Mouse (Mus musculus): Measurements from ENCODE around the gene Olfr113. TPM values are rescaled to one million over a fixed set of nuclear protein-coding genes. Genes with fewer than 3 reads are reported as not detected.
"Not testable (repeated sequence)": the region's sequence is repeated elsewhere in the genome, so short reads cannot be mapped to it uniquely, and the experiment has no call there.

The Olfr113 gene
- polyA plus RNA-seq (2014; fragmentation: Nextera tagmentation; extraction: Ambion mirVana) = not detected in 2 replicates

DNA sequence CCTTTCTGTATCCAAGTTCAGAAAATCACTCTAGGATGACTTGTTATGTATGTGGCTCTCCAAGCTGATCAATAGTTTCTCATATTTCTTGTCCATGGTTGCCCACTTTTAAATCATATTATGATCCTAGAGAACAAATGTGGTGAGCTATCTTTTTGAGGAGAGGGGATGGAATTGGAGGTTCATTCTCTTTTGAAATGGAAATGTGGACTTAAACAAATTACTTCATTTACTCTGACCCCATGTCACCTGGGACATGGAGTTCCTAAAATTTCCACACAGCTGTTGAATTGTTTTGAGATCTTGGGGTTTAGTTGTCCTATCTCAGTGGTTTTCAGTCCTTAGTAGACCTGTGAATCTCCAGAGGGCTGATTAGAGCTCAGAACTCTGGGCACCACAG, at the start of gene Olfr113:
TSS of gene Olfr113 (minus strand) at position 101 of the 400 bp plus-strand sequence.
- Histone ChIP-seq H3K4me2 (replicated peaks; ENCODE audit: low read depth, low read length) (no peak within 1 kb of the TSS), H3K27ac (ENCODE audit: low read length) (no peak within 1 kb of the TSS), H3K4me3 (ENCODE audit: low read depth, low read length) (no peak within 1 kb of the TSS), H3K9me3 (ENCODE audit: control insufficient read depth, low read depth, low read length) (no peaks in the 10 kb centered on the region), H3K36me3 (ENCODE audit: control insufficient read depth, insufficient read depth, low read length) (no peaks in the 10 kb centered on the region), H3K4me1 (ENCODE audit: control insufficient read depth, insufficient read depth, low read length) (no peaks in the 10 kb centered on the region), H3K27me3 (ENCODE audit: control insufficient read depth, insufficient read depth, low read length) (no peaks in the 10 kb centered on the region), H3K9ac (replicated peaks; ENCODE audit: low read depth, low read length) (no peak within 1 kb of the TSS)
- no peak for ATAC-seq (ENCODE audit: insufficient number of reproducible peaks, insufficient read depth, low FRiP score, low read depth)

DNA sequence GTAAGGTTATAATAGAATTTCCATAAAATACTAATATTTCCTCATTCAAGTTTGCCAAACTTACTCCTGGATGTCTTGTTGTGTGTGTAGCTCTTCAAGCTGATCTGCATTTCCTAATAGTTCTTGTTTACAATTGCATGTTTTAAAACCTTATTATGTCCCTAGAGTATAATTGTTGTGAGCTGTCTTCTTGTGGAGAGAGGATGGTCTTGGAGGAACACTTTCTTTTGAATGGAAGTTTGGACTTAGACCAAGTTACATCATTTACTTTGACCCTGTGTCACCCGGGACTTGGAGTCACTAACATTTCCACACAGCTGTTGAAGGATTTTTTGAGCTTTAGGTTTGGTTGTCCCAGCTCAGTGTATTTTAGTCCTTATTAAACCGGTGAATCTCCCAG, 49.5 kb upstream of the Olfr113 start, which contains the start of the genes Olfr115 and Olfr116:
TSS of gene Olfr115 (minus strand) at position 101 of the 400 bp plus-strand sequence.
TSS of gene Olfr116 (minus strand) at position 191 of the 400 bp plus-strand sequence.
- no peaks in the 10 kb centered on the region for H3K27me3 ChIP-seq (ENCODE audit: control insufficient read depth, insufficient read depth, low read length)
- ATAC-seq (ENCODE audit: insufficient number of reproducible peaks, insufficient read depth, low FRiP score, low read depth) = no peak
- H3K9me3 ChIP-seq (ENCODE audit: control insufficient read depth, low read depth, low read length) = no peaks in the 10 kb centered on the region; the same call in 1 of the 2 replicates
- 74% methylated on average over 2 of the region's 2 CpGs for WGBS
- H3K4me1 ChIP-seq (ENCODE audit: control insufficient read depth, insufficient read depth, low read length) = no peaks in the 10 kb centered on the region
- no peaks in the 10 kb centered on the region for H3K36me3 ChIP-seq (ENCODE audit: control insufficient read depth, insufficient read depth, low read length)
- H3K9ac ChIP-seq (replicated peaks; ENCODE audit: low read depth, low read length) = no peak within 1 kb of the TSS
- no peak within 1 kb of the TSS for H3K4me2 ChIP-seq (replicated peaks; ENCODE audit: low read depth, low read length)
- H3K4me3 ChIP-seq (ENCODE audit: low read depth, low read length) = no peak within 1 kb of the TSS
- no peak within 1 kb of the TSS for H3K27ac ChIP-seq (ENCODE audit: low read length)

DNA sequence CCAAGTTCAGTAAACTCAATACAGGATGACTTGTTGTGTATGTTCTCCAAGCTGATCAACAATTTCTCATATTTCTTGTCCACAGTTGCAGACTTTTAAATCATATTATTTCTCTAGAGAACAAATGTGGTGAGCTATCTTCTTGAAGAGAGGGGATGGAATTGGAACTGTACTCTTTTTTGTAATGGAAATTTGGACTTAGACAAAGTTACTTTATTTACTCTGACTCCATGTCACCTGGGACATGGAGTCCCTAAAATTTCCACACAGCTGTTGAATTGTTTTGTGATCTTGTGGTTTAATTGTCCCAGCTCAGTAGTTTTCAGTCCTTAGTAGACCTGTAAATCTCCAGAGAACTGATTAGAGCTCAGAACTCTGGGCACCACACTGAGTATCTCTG, 15.2 kb upstream of the Olfr113 start, which contains the start of gene Olfr114:
TSS of gene Olfr114 (minus strand) at position 101 of the 400 bp plus-strand sequence.
- ATAC-seq (ENCODE audit: insufficient number of reproducible peaks, insufficient read depth, low FRiP score, low read depth) = no peak

DNA sequence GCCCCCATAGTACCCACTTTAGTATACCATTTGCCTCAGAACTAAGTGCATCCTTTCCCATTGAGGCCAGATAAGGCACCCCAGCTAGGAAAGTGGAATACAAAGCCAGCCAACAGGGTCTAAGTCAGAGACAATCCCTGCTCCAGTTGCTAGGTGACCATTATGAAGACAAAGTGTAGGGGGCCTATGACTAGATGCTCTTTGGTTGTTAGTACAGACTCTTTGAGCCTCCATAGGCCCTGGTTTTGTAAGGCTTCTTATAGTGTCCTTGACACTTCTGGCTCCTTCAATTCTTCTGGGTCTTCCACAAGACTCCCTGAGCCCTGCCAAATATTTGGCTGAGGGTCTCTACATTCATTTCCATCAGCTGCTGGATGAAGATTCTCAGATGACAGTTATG, 8.1 kb downstream of the Olfr113 start, which contains the start of gene Olfr112:
TSS of gene Olfr112 (minus strand) at position 101 of the 400 bp plus-strand sequence.
- ATAC-seq (ENCODE audit: insufficient number of reproducible peaks, insufficient read depth, low FRiP score, low read depth) = no peak
- H3K36me3 ChIP-seq (ENCODE audit: control insufficient read depth, insufficient read depth, low read length) = no peaks in the 10 kb centered on the region
- H3K4me2 ChIP-seq (replicated peaks; ENCODE audit: low read depth, low read length) = no peak within 1 kb of the TSS
- H3K27ac ChIP-seq (ENCODE audit: low read length) = no peak within 1 kb of the TSS
- no peaks in the 10 kb centered on the region for H3K9me3 ChIP-seq (ENCODE audit: control insufficient read depth, low read depth, low read length)
- H3K4me1 ChIP-seq (ENCODE audit: control insufficient read depth, insufficient read depth, low read length) = no peaks in the 10 kb centered on the region
- no peak within 1 kb of the TSS for H3K4me3 ChIP-seq (ENCODE audit: low read depth, low read length)
- H3K27me3 ChIP-seq (ENCODE audit: control insufficient read depth, insufficient read depth, low read length) = no peaks in the 10 kb centered on the region
- H3K9ac ChIP-seq (replicated peaks; ENCODE audit: low read depth, low read length) = no peak within 1 kb of the TSS

More for the DNA sequence above, 15.2 kb upstream of the Olfr113 start, which contains the start of gene Olfr114:
- no peak within 1 kb of the TSS for H3K27ac ChIP-seq (ENCODE audit: low read length)
- H3K4me1 ChIP-seq (ENCODE audit: control insufficient read depth, insufficient read depth, low read length) = no peaks in the 10 kb centered on the region
- no peak within 1 kb of the TSS for H3K9ac ChIP-seq (replicated peaks; ENCODE audit: low read depth, low read length)
- H3K9me3 ChIP-seq (ENCODE audit: control insufficient read depth, low read depth, low read length) = no peaks in the 10 kb centered on the region
- no peak within 1 kb of the TSS for H3K4me2 ChIP-seq (replicated peaks; ENCODE audit: low read depth, low read length)
- no peak within 1 kb of the TSS for H3K4me3 ChIP-seq (ENCODE audit: low read depth, low read length)
- no peaks in the 10 kb centered on the region for H3K27me3 ChIP-seq (ENCODE audit: control insufficient read depth, insufficient read depth, low read length)
- no peaks in the 10 kb centered on the region for H3K36me3 ChIP-seq (ENCODE audit: control insufficient read depth, insufficient read depth, low read length)

DNA sequence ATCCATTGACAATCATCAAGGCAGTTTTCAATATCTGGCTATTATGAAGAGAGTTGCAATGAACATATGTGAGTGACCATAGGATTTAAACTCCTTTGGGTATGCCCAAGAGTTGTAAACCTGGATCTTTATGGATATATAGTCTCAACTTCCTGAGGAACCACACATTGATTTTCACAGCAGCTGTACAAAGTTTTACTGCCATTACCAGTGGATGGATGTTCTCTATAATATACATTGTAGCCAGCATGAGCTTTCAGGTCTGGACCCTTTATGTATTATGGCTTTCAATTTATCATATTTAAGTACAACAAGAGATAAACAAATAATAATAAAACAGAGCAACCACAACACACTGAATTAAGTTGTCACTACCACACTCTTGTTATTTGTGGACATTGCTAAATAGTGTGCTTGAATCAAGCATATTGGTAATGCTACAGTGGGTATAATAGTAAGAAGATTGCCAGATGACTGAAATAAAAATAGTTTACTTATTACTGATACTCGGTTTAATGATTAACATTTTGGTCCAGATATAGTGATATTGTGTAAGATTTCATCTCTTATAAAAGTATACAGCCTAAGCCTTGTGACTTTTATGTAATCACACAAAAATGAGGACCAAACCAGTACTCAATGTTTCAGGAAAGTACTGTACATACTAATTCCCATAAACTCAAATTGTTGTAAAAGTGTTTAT, 18.4 kb downstream of the Olfr113 start:
- ATAC-seq (ENCODE audit: insufficient number of reproducible peaks, insufficient read depth, low FRiP score, low read depth) = no peak
- H3K4me3 ChIP-seq (ENCODE audit: low read depth, low read length) = no peak overlapping the region
- no peaks in the 10 kb centered on the region for H3K4me1 ChIP-seq (ENCODE audit: control insufficient read depth, insufficient read depth, low read length)
- H3K27ac ChIP-seq (ENCODE audit: low read length) = no peak overlapping the region
- no peaks in the 10 kb centered on the region for H3K9me3 ChIP-seq (ENCODE audit: control insufficient read depth, low read depth, low read length)
- 57% methylated on average over 1 of the region's 1 CpGs for WGBS
- H3K36me3 ChIP-seq (ENCODE audit: control insufficient read depth, insufficient read depth, low read length) = no peaks in the 10 kb centered on the region
- no peaks in the 10 kb centered on the region for H3K27me3 ChIP-seq (ENCODE audit: control insufficient read depth, insufficient read depth, low read length)
- H3K9ac ChIP-seq (replicated peaks; ENCODE audit: low read depth, low read length) = no peak overlapping the region
- H3K4me2 ChIP-seq (replicated peaks; ENCODE audit: low read depth, low read length) = no peak overlapping the region

DNA sequence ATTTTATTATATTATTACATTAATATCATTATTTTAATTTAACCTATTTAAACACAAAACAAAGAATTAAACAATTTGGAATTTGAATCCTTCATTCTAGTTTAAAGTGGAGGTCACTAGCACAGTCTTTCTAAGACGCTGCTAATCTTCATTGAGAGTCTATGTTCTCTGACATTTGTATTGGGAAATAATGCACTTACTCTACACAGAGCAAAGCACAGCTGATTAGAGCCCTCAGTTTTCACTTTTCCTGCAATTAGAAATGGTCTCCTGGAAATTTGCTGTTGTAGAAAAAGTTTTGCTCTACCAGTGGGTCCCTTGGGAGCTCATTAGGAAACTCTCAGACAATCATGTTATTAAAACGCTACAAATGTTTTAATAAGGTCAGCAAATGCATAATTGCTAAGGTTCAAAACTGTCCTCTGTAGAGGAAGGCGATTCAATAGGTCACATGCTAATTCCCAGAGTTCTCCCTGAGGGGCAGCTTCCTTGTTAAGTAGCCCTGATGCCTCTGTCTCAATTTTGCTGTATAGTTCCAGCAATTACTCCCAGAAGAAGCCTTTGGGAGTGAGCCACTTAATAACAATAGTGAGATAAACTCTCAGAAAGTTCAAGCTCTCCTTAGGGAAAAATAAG, 33.5 kb downstream of the Olfr113 start:
- no peak for ATAC-seq (ENCODE audit: insufficient number of reproducible peaks, insufficient read depth, low FRiP score, low read depth)
- H3K27ac ChIP-seq (ENCODE audit: low read length) = no peak overlapping the region
- H3K4me3 ChIP-seq (ENCODE audit: low read depth, low read length) = no peak overlapping the region
- H3K36me3 ChIP-seq (ENCODE audit: control insufficient read depth, insufficient read depth, low read length) = no peaks in the 10 kb centered on the region
- H3K27me3 ChIP-seq (ENCODE audit: control insufficient read depth, insufficient read depth, low read length) = no peaks in the 10 kb centered on the region
- WGBS = 70% methylated on average over 3 of the region's 3 CpGs
- no peaks in the 10 kb centered on the region for H3K9me3 ChIP-seq (ENCODE audit: control insufficient read depth, low read depth, low read length)
- H3K4me1 ChIP-seq (ENCODE audit: control insufficient read depth, insufficient read depth, low read length) = no peaks in the 10 kb centered on the region
- H3K4me2 ChIP-seq (replicated peaks; ENCODE audit: low read depth, low read length) = no peak overlapping the region
- H3K9ac ChIP-seq (replicated peaks; ENCODE audit: low read depth, low read length) = no peak overlapping the region

DNA sequence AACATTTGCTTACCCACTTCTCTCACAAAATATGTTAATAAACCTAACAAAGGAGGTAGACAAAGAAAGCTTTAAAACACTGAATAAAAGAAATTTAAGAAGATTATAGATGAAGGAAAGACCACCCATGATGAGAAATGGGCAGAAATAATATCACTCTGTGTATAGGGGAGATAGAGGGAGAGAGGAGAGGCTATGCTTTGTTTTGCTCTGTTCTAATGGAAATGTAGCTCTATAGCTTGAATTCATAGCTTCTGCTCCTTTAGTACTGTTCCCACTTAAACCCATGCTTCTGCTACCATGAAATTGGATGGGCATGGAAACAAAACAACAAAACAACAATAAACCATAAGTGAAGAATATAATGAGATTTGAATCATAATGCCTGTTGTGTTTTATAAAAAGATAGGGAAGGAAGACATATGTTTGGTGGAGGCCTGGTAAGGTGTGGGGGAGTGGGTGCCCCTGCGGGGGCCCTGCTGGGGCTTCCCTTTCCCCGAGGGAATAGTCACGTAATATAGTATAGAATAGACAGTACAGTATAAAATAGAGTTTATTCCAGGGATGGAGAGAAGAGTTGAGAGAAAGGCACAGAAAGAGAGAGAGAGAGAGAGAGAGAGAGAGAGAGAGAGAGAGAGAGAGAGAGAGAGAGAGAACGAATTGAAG, 35.9 kb downstream of the Olfr113 start:
- Histone ChIP-seq H3K4me3 (ENCODE audit: low read depth, low read length) (no peak overlapping the region), H3K36me3 (ENCODE audit: control insufficient read depth, insufficient read depth, low read length) (no peaks in the 10 kb centered on the region), H3K27ac (ENCODE audit: low read length) (no peak overlapping the region), H3K4me1 (ENCODE audit: control insufficient read depth, insufficient read depth, low read length) (no peaks in the 10 kb centered on the region), H3K4me2 (replicated peaks; ENCODE audit: low read depth, low read length) (no peak overlapping the region), H3K27me3 (ENCODE audit: control insufficient read depth, insufficient read depth, low read length) (no peaks in the 10 kb centered on the region), H3K9me3 (ENCODE audit: control insufficient read depth, low read depth, low read length) (no peaks in the 10 kb centered on the region), H3K9ac (replicated peaks; ENCODE audit: low read depth, low read length) (no peak overlapping the region)
- 77% methylated on average over 4 of the region's 4 CpGs for WGBS
- no peak for ATAC-seq (ENCODE audit: insufficient number of reproducible peaks, insufficient read depth, low FRiP score, low read depth)

DNA sequence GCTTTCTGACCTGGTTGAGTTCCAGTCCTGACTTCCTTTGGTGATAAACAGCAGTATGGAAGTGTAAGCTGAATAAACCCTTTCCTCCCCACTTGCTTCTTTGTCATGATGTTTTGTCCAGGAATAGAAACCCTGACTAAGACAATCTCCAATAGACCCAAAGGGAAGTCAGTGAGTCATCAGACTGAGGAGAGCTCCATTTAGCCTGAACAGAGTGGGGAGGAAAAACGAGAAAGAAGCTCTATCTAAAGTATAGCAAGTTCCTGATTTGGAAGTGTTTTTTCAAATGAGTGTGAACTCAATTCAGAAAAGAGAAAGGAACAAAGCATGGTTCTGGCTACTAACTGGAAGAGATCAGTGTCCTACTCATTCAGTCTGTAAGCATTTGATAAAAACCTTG, 39.0 kb downstream of the Olfr113 start:
- not testable (repeated sequence) for H3K27me3 ChIP-seq (ENCODE audit: control insufficient read depth, insufficient read depth, low read length); H3K4me3 ChIP-seq (ENCODE audit: low read depth, low read length); H3K27ac ChIP-seq (ENCODE audit: low read length); H3K36me3 ChIP-seq (ENCODE audit: control insufficient read depth, insufficient read depth, low read length); H3K9ac ChIP-seq (replicated peaks; ENCODE audit: low read depth, low read length); H3K9me3 ChIP-seq (ENCODE audit: control insufficient read depth, low read depth, low read length); H3K4me1 ChIP-seq (ENCODE audit: control insufficient read depth, insufficient read depth, low read length); H3K4me2 ChIP-seq (replicated peaks; ENCODE audit: low read depth, low read length); ATAC-seq (ENCODE audit: insufficient number of reproducible peaks, insufficient read depth, low FRiP score, low read depth)
- 60% methylated on average over 1 of the region's 1 CpGs for WGBS

Measured in stomach, embryonic 14.5 days (tissue).